Mouse (Mus musculus) CH12.LX (cell line): Measurements from ENCODE around the gene AC124502.3. TPM values are rescaled to one million over a fixed set of nuclear protein-coding genes. Genes with fewer than 3 reads are reported as not detected.
A peak's percentile ranks its signal among the peaks of the same experiment; 100 is the strongest.

Experiments used
- DNase-seq: peaks from one replicate; pipeline ENCODE4 v3.0.0-alpha.2; 2013; ENCODE audit errors: extremely low read depth
- H3K27ac ChIP-seq: 2 replicates; pipeline ENCODE4 v1.5.1; 2012; ENCODE audit warnings: low read depth, mild to moderate bottlenecking, control low read depth, moderate library complexity; ENCODE audit not compliant: insufficient read depth
- H3K27me3 ChIP-seq: replicated peaks from 2 replicates; pipeline ENCODE3; 2012; ENCODE audit warnings: inconsistent platforms
- H3K36me3 ChIP-seq, 2 experiments: replicated peaks in 1 of 2; 2 replicates each; pipeline versions ENCODE3 to v1.6.1; 2012; ENCODE audit warnings: inconsistent platforms in 1 of 2, low read length in 1 of 2, mild to moderate bottlenecking in 1 of 2, mixed read lengths in 1 of 2, moderate library complexity in 1 of 2; ENCODE audit not compliant: control insufficient read depth in 1 of 2, insufficient read depth in 1 of 2
- H3K4me1 ChIP-seq, 2 experiments: 2 replicates each; pipeline ENCODE4 v1.6.1; 2012; ENCODE audit warnings: inconsistent platforms in 1 of 2, moderate library complexity in 1 of 2; ENCODE audit not compliant: insufficient read depth in 2 of 2, control insufficient read depth in 1 of 2
- H3K4me2 ChIP-seq: 2 replicates; pipeline ENCODE4 v1.6.1; 2012; ENCODE audit warnings: low read depth, mild to moderate bottlenecking, control low read depth; ENCODE audit not compliant: poor library complexity, insufficient read depth, severe bottlenecking
- H3K4me3 ChIP-seq, 3 experiments: fragments of 150-350 bp in 1 of 3; sonication (generic) in 1 of 3; replicated peaks in 1 of 3; 2 replicates each; pipeline versions ENCODE3 to v1.5.1; 2011 to 2012; ENCODE audit warnings: low read depth in 2 of 3, low read length in 2 of 3, mild to moderate bottlenecking in 2 of 3, moderate library complexity in 2 of 3, control low read depth in 1 of 3, improper control_type of control experiment in 1 of 3, inconsistent platforms in 1 of 3, mixed read lengths in 1 of 3; ENCODE audit not compliant: poor library complexity in 1 of 3
- H3K79me2 ChIP-seq: replicated peaks from 2 replicates; pipeline ENCODE4 v1.6.1; 2012; ENCODE audit warnings: mild to moderate bottlenecking, moderate library complexity; ENCODE audit not compliant: control insufficient read depth, poor library complexity, insufficient read depth, severe bottlenecking; ENCODE audit errors: extremely low read depth
- H3K9ac ChIP-seq: 2 replicates; pipeline ENCODE4 v1.6.1; 2012; ENCODE audit warnings: low read depth, mild to moderate bottlenecking, control low read depth, moderate library complexity; ENCODE audit not compliant: insufficient read depth
- H3K9me3 ChIP-seq: replicated peaks from 2 replicates; pipeline ENCODE3; 2012; ENCODE audit warnings: low read length, inconsistent platforms, mixed read lengths
- CTCF ChIP-seq, 2 experiments: IDR thresholded peaks in 1 of 2; conservative IDR thresholded peaks in 1 of 2; 2 replicates each; pipeline ENCODE4 v1.5.1; 2011 to 2012; ENCODE audit warnings: low read depth in 2 of 2, low read length in 2 of 2, improper control_type of control experiment in 1 of 2, inconsistent platforms in 1 of 2, mild to moderate bottlenecking in 1 of 2, moderate library complexity in 1 of 2
- E2F4 ChIP-seq: IDR thresholded peaks from 2 replicates; pipeline ENCODE4 v1.6.1; 2011; ENCODE audit warnings: low read depth, low read length, improper control_type of control experiment; ENCODE audit not compliant: insufficient replicate concordance
- ELF1 ChIP-seq: IDR thresholded peaks from 2 replicates; pipeline ENCODE4 v1.6.1; 2014; ENCODE audit warnings: low read depth, mild to moderate bottlenecking, inconsistent platforms, low read length, improper control_type of control experiment
- EP300 ChIP-seq: IDR thresholded peaks from 2 replicates; pipeline ENCODE4 v1.6.1; 2011; ENCODE audit warnings: low read length, improper control_type of control experiment
- GABPA ChIP-seq: IDR thresholded peaks from 2 replicates; pipeline ENCODE4 v1.6.1; 2012; ENCODE audit warnings: low read depth, low read length, improper control_type of control experiment, inconsistent platforms; ENCODE audit not compliant: insufficient replicate concordance
- JUND ChIP-seq: conservative IDR thresholded peaks from 2 replicates; pipeline ENCODE4 v1.6.1; 2011; ENCODE audit warnings: low read depth, low read length, improper control_type of control experiment
- KAT2A ChIP-seq: IDR thresholded peaks from 2 replicates; pipeline ENCODE4 v1.6.1; 2012; ENCODE audit warnings: low read length, improper control_type of control experiment, inconsistent platforms; ENCODE audit not compliant: insufficient replicate concordance
- MAFK ChIP-seq: IDR thresholded peaks from 2 replicates; pipeline ENCODE4 v1.6.1; 2011; ENCODE audit warnings: low read length, improper control_type of control experiment; ENCODE audit not compliant: insufficient replicate concordance
- MYC ChIP-seq: IDR thresholded peaks from 2 replicates; pipeline ENCODE4 v1.6.1; 2011; ENCODE audit warnings: low read depth, mild to moderate bottlenecking, improper control_type of control experiment, low read length
- NRF1 ChIP-seq: IDR thresholded peaks from 2 replicates; pipeline ENCODE4 v1.6.1; 2014; ENCODE audit warnings: low read depth, mild to moderate bottlenecking, inconsistent platforms, low read length, improper control_type of control experiment, moderate library complexity
- RAD21 ChIP-seq: IDR thresholded peaks from 2 replicates; pipeline ENCODE4 v1.6.1; 2011; ENCODE audit warnings: low read depth, mild to moderate bottlenecking, low read length, improper control_type of control experiment, moderate library complexity
- SIN3A ChIP-seq: IDR thresholded peaks from 2 replicates; pipeline ENCODE4 v1.6.1; 2012; ENCODE audit warnings: low read length, improper control_type of control experiment, inconsistent platforms
- SMC3 ChIP-seq: IDR thresholded peaks from 2 replicates; pipeline ENCODE4 v1.6.1; 2011; ENCODE audit warnings: low read depth, low read length, improper control_type of control experiment
- TBP ChIP-seq: conservative IDR thresholded peaks from 2 replicates; pipeline ENCODE4 v1.6.1; 2011; ENCODE audit warnings: low read depth, low read length, improper control_type of control experiment
- UBTF ChIP-seq: IDR thresholded peaks from 2 replicates; pipeline ENCODE4 v1.6.1; 2012; ENCODE audit warnings: low read depth, mild to moderate bottlenecking, inconsistent platforms, low read length, improper control_type of control experiment, moderate library complexity
- USF1 ChIP-seq: IDR thresholded peaks from 2 replicates; pipeline ENCODE4 v1.6.1; 2014; ENCODE audit warnings: low read depth, mild to moderate bottlenecking, inconsistent platforms, low read length, improper control_type of control experiment
- ZKSCAN1 ChIP-seq: IDR thresholded peaks from 2 replicates; pipeline ENCODE4 v1.6.1; 2012; ENCODE audit warnings: low read depth, inconsistent platforms, low read length, improper control_type of control experiment, borderline replicate concordance
- ZMIZ1 ChIP-seq: IDR thresholded peaks from 2 replicates; pipeline ENCODE4 v1.6.1; 2012; ENCODE audit warnings: low read depth, mild to moderate bottlenecking, inconsistent platforms, low read length, improper control_type of control experiment
- ZNF384 ChIP-seq: IDR thresholded peaks from 2 replicates; pipeline ENCODE4 v1.6.1; 2012; ENCODE audit warnings: low read depth, low read length, improper control_type of control experiment, inconsistent platforms
- dilution Hi-C: fragments of 300-500 bp; cut with MboI; formaldehyde crosslinking; loops from 2 replicates; pipeline ENCODE4 v1.14.3; 2020; ENCODE audit warnings: low sequenced_read_pairs; ENCODE audit not compliant: extremely low pct_unique_long_range_greater_than_20kb, extremely low pct_ligation_motif_present
- in situ Hi-C: fragments of 300-500 bp; cut with MboI; formaldehyde crosslinking; loops from 3 replicates; pipeline ENCODE4 v1.14.3; 2019; ENCODE audit warnings: low sequenced_read_pairs, low pct_ligation_motif_present, low pct_unique_long_range_greater_than_20kb, mixed read lengths
- polyA plus RNA-seq: library from polyadenylated mRNA; unstranded; fragments of >175 nt; gene quantifications from 2 replicates; pipeline ENCODE4 v1.2.1, GENCODE M21; 2012; ENCODE audit warnings: low read depth; ENCODE audit not compliant: insufficient read length
- total RNA-seq, 2 experiments: library from RNA; depleted of rRNA; stranded (reverse); fragments of 300-350 nt in 1 of 2; fragments of >200 nt in 1 of 2; gene quantifications; 2 replicates each; pipeline ENCODE4 v1.2.3; 2012 to 2014

AC124502.3 gene
- total and polyA plus RNA-seq, 3 experiments, result 0.15 to 2.1 (median 0.29) TPM

- H3K9me3 ChIP-seq, result peaks cover 8% of the 10 kb centered on the region
- no peak overlapping the region for H3K9ac ChIP-seq
- no peak overlapping the region for H3K4me2 ChIP-seq
- in situ Hi-C loops (no loop called here), dilution Hi-C loops (no loop called here)
- peaks cover 80% of the 10 kb centered on the region for H3K27me3 ChIP-seq
- H3K79me2 ChIP-seq, result no peaks in the 10 kb centered on the region
- no peak for DNase-seq
- no peaks in the 10 kb centered on the region for H3K36me3 ChIP-seq
- peaks cover 0 to 8% of the 10 kb centered on the region in 2 experiments; a peak in 2 of 4 replicates for H3K4me1 ChIP-seq
- no peak for TF ChIP-seq MAFK
- peak; percentile 2 for TF ChIP-seq RAD21
- TF ChIP-seq CTCF (conservative IDR thresholded peaks at IDR 0.05 in 1 of 2, IDR thresholded peaks at IDR 0.05 in 1 of 2; ENCODE audit: low read depth in 2 of 2, low read length in 2 of 2), result peak in 1 of 2 experiments; percentile 22; a peak in 1 of 4 replicates
- H3K27ac ChIP-seq, result no peak overlapping the region
- H3K4me3 ChIP-seq, result no peak overlapping the region
These were observed 40.6 kb downstream of the AC124502.3 start for GRCm38 (mm10) chr19:5079279-5079678.

GRCm38 (mm10) chr19:5082005-5082404 lies 43.3 kb downstream of the AC124502.3 start:
- Histone ChIP-seq H3K27me3 (peaks cover 77% of the 10 kb centered on the region), H3K79me2 (no peaks in the 10 kb centered on the region), H3K4me2 (no peak overlapping the region), H3K36me3 (no peaks in the 10 kb centered on the region), H3K4me1 (peaks cover 0 to 9% of the 10 kb centered on the region in 2 experiments; a peak in 2 of 4 replicates), H3K4me3 (no peak overlapping the region), H3K9ac (no peak overlapping the region), H3K27ac (no peak overlapping the region), H3K9me3 (peaks cover 5% of the 10 kb centered on the region)
- no peak for DNase-seq
- TF ChIP-seq TBP (no peak), ELF1 (no peak), UBTF (no peak), KAT2A (no peak), ZMIZ1 (no peak), EP300 (no peak), SIN3A (no peak), RAD21 (no peak), CTCF (conservative IDR thresholded peaks at IDR 0.05 in 1 of 2, IDR thresholded peaks at IDR 0.05 in 1 of 2; ENCODE audit: low read depth in 2 of 2, low read length in 2 of 2) (no peak), GABPA (no peak), USF1 (no peak), JUND (no peak), MYC (no peak), NRF1 (no peak), ZNF384 (no peak), E2F4 (no peak), ZKSCAN1 (no peak), MAFK (no peak), SMC3 (no peak)
- in situ Hi-C loops (no loop called here), dilution Hi-C loops (no loop called here)
